Mouse (Mus musculus) C2C12 (cell line): Measurements from ENCODE around the gene Fmo4.

Experiments
- CEBPB ChIP-seq: IDR thresholded peaks from one replicate; pipeline ENCODE4 v1.6.1; 2011; ENCODE audit warnings: low read depth, mild to moderate bottlenecking, control low read depth, moderate library complexity
- CTCF ChIP-seq: IDR thresholded peaks from one replicate; pipeline ENCODE4 v1.5.1; 2011; ENCODE audit not compliant: control insufficient read depth, insufficient read depth, insufficient read length
- MAX ChIP-seq: IDR thresholded peaks from one replicate; pipeline ENCODE4 v1.6.1; 2011; ENCODE audit warnings: mild to moderate bottlenecking, control low read depth
- MYOD1 ChIP-seq: IDR thresholded peaks from one replicate; pipeline ENCODE4 v1.6.1; 2011; ENCODE audit warnings: low read depth; ENCODE audit not compliant: control insufficient read depth, insufficient read length
- MYOG ChIP-seq: IDR thresholded peaks from one replicate; pipeline ENCODE4 v1.6.1; 2011; ENCODE audit not compliant: control insufficient read depth, insufficient read length; ENCODE audit errors: extremely low read depth
- USF1 ChIP-seq: IDR thresholded peaks from one replicate; pipeline ENCODE4 v1.6.1; 2011; ENCODE audit warnings: low read depth, mild to moderate bottlenecking, control low read depth, moderate library complexity

GRCm38 (mm10) chr1:162838976-162839375 lies 25.2 kb upstream of the Fmo4 start:
- TF ChIP-seq CTCF: no peak
- TF ChIP-seq MYOG: no peak
- TF ChIP-seq CEBPB: no peak
- TF ChIP-seq USF1: no peak
- TF ChIP-seq MAX: no peak
- no peak for TF ChIP-seq MYOD1
